Mouse (Mus musculus): ENCODE measurements around the gene Rcvrn.

Gene Rcvrn

GRCm38 (mm10) chr11:67694703-67695376, at the start of gene Rcvrn:
Gene Rcvrn, plus strand, starts transcription at chr11:67695326.
- no peak for DNase-seq (ENCODE audit: low spot score)

GRCm38 (mm10) chr11:67647745-67648144, 47.4 kb upstream of the Rcvrn start:
- peak; percentile 68 for DNase-seq (ENCODE audit: low spot score)

- no peak for DNase-seq (ENCODE audit: low spot score)
Measured at GRCm38 (mm10) chr11:67648651-67649407, 46.3 kb upstream of the Rcvrn start.

- no peak for DNase-seq (ENCODE audit: low spot score)
Measured at GRCm38 (mm10) chr11:67649971-67650707, 45.0 kb upstream of the Rcvrn start.

- DNase-seq (ENCODE audit: low spot score), result no peak
Measured at GRCm38 (mm10) chr11:67651731-67652130, 43.4 kb upstream of the Rcvrn start.

- DNase-seq (ENCODE audit: low spot score), result no peak
Measured at GRCm38 (mm10) chr11:67652194-67652892, 42.8 kb upstream of the Rcvrn start.

GRCm38 (mm10) chr11:67652893-67653255, 42.3 kb upstream of the Rcvrn start:
- DNase-seq (ENCODE audit: low spot score), result no peak

GRCm38 (mm10) chr11:67653521-67654090, 41.5 kb upstream of the Rcvrn start:
- no peak for DNase-seq (ENCODE audit: low spot score)

- DNase-seq (ENCODE audit: low spot score), result no peak
Measured at GRCm38 (mm10) chr11:67654514-67654913, 40.6 kb upstream of the Rcvrn start.

- no peak for DNase-seq (ENCODE audit: low spot score)
Measured at GRCm38 (mm10) chr11:67655236-67655959, 39.7 kb upstream of the Rcvrn start.

GRCm38 (mm10) chr11:67656366-67656765, 38.8 kb upstream of the Rcvrn start:
- DNase-seq (ENCODE audit: low spot score), result no peak

- no peak for DNase-seq (ENCODE audit: low spot score)
Measured at GRCm38 (mm10) chr11:67656811-67657210, 38.3 kb upstream of the Rcvrn start.

GRCm38 (mm10) chr11:67657685-67658382, 37.3 kb upstream of the Rcvrn start:
- DNase-seq (ENCODE audit: low spot score), result no peak

GRCm38 (mm10) chr11:67661465-67661864, 33.7 kb upstream of the Rcvrn start:
- DNase-seq (ENCODE audit: low spot score), result no peak

- DNase-seq (ENCODE audit: low spot score), result no peak
Measured at GRCm38 (mm10) chr11:67663437-67663836, 31.7 kb upstream of the Rcvrn start.

- no peak for DNase-seq (ENCODE audit: low spot score)
Measured at GRCm38 (mm10) chr11:67664261-67664660, 30.9 kb upstream of the Rcvrn start.

GRCm38 (mm10) chr11:67664918-67665317, 30.2 kb upstream of the Rcvrn start:
- no peak for DNase-seq (ENCODE audit: low spot score)

GRCm38 (mm10) chr11:67666129-67666528, 29.0 kb upstream of the Rcvrn start:
- no peak for DNase-seq (ENCODE audit: low spot score)

- no peak for DNase-seq (ENCODE audit: low spot score)
Measured at GRCm38 (mm10) chr11:67667531-67668332, 27.4 kb upstream of the Rcvrn start.
